Mouse (Mus musculus) limb, embryonic 13.5 days (tissue): ENCODE results near the gene Tor4a. TPM values are rescaled to one million over a fixed set of nuclear protein-coding genes. Genes with fewer than 3 reads are reported as not detected.

Experiments used
- ATAC-seq: fragments of 200-750 bp; cut with Nextera tagmentation; 2 replicates; pipeline ENCODE4 v1.8.0; 2017; ENCODE audit warnings: low read depth, moderate number of reproducible peaks, moderate TSS enrichment; ENCODE audit not compliant: low FRiP score
- H3K27ac ChIP-seq: fragments of 300-500 bp; sonication (generic); 2 replicates; pipeline ENCODE4 v1.5.1; 2015; ENCODE audit warnings: inconsistent platforms, mild to moderate bottlenecking, moderate library complexity
- H3K27me3 ChIP-seq: fragments of 300-500 bp; sonication (generic); 2 replicates; pipeline ENCODE4 v1.6.1; 2015; ENCODE audit warnings: mild to moderate bottlenecking, inconsistent platforms
- H3K36me3 ChIP-seq: fragments of 300-500 bp; sonication (generic); 2 replicates; pipeline ENCODE4 v1.6.1; 2015; ENCODE audit warnings: inconsistent platforms, mild to moderate bottlenecking, moderate library complexity
- H3K4me1 ChIP-seq: fragments of 300-500 bp; sonication (generic); 2 replicates; pipeline ENCODE4 v1.6.1; 2015; ENCODE audit warnings: inconsistent platforms
- H3K4me2 ChIP-seq: fragments of 300-500 bp; sonication (generic); replicated peaks from 2 replicates; pipeline ENCODE4 v1.6.1; 2015; ENCODE audit warnings: inconsistent platforms, mild to moderate bottlenecking, moderate library complexity
- H3K4me3 ChIP-seq: fragments of 300-500 bp; sonication (generic); 2 replicates; pipeline ENCODE4 v1.5.1; 2015; ENCODE audit warnings: moderate library complexity, mild to moderate bottlenecking, inconsistent platforms
- H3K9ac ChIP-seq: fragments of 300-500 bp; sonication (generic); 2 replicates; pipeline ENCODE4 v1.6.1; 2015; ENCODE audit warnings: mild to moderate bottlenecking, inconsistent platforms
- H3K9me3 ChIP-seq: fragments of 300-500 bp; sonication (generic); 2 replicates; pipeline ENCODE4 v1.6.1; 2016; ENCODE audit warnings: inconsistent platforms
- WGBS: fragments of 180-500 bp; shearing (Covaris S2); methylation state at CpG from one replicate; pipeline ENCODE4 v1.1.7; 2015; 5-methylcytosine and 5-hydroxymethylcytosine counted together
- polyA plus RNA-seq: library from polyadenylated mRNA; unstranded; fragments of >200 nt; fragmentation: Nextera tagmentation; extraction: Ambion mirVana; gene quantifications from 2 replicates; pipeline ENCODE4 v1.2.1, GENCODE M21; 2015

Gene Tor4a
- polyA plus RNA-seq, 1 experiment from 2014 or later, result 4.8 TPM

DNA sequence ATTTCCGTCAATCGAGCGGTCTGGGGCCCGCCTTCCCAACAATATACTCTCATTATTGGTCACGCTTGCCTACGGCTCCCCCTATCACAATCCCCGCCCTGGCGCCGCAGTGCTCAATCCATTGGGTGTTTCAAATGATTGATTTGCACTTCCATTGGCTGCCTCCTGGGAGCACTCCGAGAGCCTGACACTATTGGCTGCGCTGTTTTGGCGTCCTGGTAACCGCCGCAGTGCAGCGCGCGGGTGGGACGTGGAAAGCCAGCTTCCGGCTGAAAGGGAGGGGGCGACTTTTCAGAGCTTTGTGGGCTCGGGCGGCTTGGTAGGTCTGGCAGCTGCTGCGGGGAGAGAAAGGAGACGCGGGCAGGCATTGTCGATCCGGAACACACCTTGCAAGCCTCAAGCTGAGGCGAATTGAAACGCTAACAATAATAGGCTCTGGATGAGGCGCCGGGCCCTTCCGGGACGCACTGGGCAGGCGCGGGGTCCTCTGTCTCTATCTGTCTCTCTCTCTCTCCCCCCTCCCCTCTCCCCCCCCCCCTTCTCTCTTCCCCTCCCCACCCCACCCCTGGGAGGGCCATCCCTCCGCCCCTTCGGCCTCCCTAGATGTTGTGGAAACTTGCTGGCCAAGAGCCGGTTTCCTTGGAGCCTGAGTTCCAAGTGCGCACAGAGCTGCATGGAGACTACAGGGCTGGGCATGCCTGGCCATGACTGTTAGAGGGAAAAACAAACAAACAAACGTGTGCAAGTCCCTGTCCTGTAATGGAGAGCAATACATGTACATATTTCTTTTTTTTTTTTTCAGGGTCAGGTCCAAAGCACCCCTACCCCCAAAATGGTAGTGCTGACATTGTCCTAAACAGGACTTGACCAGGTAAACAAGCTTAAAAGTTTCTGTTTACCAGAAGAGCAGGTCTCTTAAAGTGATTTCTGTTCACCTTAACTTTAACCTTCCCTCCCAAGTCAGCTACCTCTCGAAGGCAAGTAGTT is 28.4 kb upstream of the Tor4a start:
- peak overlapping the region; percentile 97 for H3K27ac ChIP-seq
- peak overlapping the region; percentile 64 for H3K4me2 ChIP-seq
- peaks cover 13% of the 10 kb centered on the region for H3K36me3 ChIP-seq
- peak; percentile 98 for ATAC-seq
- H3K27me3 ChIP-seq, result no peaks in the 10 kb centered on the region
- H3K9ac ChIP-seq, result peak overlapping the region; percentile 68
- 3% methylated on average over 41 of the region's 41 CpGs for WGBS
- H3K4me3 ChIP-seq, result peak overlapping the region; percentile 91
- no peaks in the 10 kb centered on the region for H3K9me3 ChIP-seq
- peaks cover 18% of the 10 kb centered on the region for H3K4me1 ChIP-seq

DNA sequence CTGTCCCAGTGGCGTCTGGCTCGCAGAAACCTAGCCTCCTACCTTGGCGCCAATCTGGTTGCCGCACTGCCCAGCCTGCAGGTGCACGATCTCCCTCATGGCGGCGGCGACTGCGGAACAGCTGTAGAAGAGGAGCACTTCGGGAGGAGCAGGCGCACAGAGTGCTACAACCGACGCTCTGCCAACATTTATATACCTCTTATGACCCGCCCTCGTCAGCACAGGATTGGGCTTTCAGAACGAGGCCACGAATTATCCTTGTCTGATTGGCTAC is 27.7 kb upstream of the Tor4a start, which contains the start of gene Tubb4b:
TSS of gene Tubb4b (minus strand) at position 211 of the 274 bp plus-strand sequence.
- ATAC-seq, result no peak
- WGBS, result 0% methylated on average over 17 of the region's 17 CpGs
- Histone ChIP-seq H3K36me3 (peaks cover 13% of the 10 kb centered on the region), H3K4me2 (peak within 1 kb of the TSS; percentile 96), H3K27ac (peak within 1 kb of the TSS; percentile 97), H3K9ac (peak within 1 kb of the TSS; percentile 89), H3K9me3 (no peaks in the 10 kb centered on the region), H3K27me3 (no peaks in the 10 kb centered on the region), H3K4me3 (peak within 1 kb of the TSS; percentile 91), H3K4me1 (peaks cover 18% of the 10 kb centered on the region)

DNA sequence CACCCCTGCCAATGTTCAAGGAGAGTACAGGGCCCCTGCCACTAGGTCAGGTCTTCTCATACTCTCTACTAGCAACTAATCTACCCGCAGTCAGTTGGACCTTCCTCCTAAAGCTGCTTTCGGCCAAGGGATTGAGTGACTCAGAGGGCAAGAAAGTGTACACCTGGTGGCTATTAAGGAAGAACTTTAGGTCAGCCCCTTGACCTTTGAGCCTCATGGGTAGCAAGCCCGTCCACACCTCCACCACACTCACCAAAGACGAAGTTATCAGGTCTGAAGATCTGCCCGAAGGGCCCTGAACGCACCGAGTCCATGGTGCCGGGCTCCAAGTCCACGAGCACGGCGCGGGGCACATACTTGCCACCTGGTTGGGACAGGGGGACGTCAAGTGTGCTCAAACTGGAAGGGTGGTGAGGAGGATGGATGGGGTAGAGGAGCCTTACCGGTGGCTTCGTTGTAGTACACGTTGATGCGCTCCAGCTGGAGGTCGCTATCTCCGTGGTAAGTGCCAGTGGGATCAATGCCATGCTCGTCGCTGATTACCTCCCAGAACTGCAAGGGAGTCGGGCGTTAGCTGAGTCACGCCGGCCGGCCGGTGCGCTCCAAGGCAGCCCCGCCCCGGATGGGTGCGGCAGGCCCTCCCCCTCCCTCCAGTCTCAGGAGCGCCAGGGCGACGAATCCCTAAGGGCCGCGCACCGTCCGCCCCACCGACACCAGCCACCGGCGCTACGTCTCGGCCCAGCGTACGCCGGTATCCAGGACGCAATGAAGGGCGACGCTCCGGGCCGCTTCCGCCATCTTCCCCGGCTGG is 27.2 kb upstream of the Tor4a start:
- ATAC-seq, result peak; percentile 6
- Histone ChIP-seq H3K9ac (peak overlapping the region; percentile 89), H3K36me3 (peaks cover 13% of the 10 kb centered on the region), H3K4me3 (peak overlapping the region; percentile 91), H3K4me1 (peaks cover 16% of the 10 kb centered on the region), H3K9me3 (no peaks in the 10 kb centered on the region), H3K27ac (peak overlapping the region; percentile 90), H3K4me2 (peak overlapping the region; percentile 96), H3K27me3 (peaks cover under 1% of the 10 kb centered on the region; the same call in 1 of the 2 replicates)
- 2% methylated on average over 49 of the region's 53 CpGs for WGBS

DNA sequence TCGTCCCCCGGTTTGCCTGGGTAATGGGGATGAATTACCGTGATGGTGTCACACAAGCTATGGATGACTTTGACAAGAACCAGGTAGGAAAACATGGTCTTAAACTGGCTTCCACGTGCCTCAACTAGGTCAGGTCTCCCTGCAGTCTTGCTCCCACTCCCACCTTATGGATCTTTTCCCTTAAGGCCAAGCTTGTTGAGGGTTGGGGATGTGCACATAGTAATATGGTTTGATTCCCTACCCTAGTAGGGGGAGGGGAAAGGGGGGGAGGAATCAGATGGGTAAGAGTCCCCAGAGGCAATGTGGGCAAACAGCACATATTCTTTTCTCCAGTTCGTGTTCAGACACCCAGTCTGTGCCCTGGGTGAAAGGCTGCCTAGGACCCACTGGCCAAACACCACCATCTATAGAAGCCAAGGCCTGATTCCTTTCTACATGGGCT is 24.7 kb upstream of the Tor4a start:
- Histone ChIP-seq H3K4me3 (no peak overlapping the region), H3K36me3 (peaks cover 13% of the 10 kb centered on the region), H3K27me3 (peaks cover 3% of the 10 kb centered on the region; the same call in 1 of the 2 replicates), H3K4me1 (peaks cover 14% of the 10 kb centered on the region), H3K9ac (no peak overlapping the region), H3K27ac (no peak overlapping the region), H3K4me2 (no peak overlapping the region), H3K9me3 (no peaks in the 10 kb centered on the region)
- 70% methylated on average over 5 of the region's 5 CpGs for WGBS
- ATAC-seq, result no peak

DNA sequence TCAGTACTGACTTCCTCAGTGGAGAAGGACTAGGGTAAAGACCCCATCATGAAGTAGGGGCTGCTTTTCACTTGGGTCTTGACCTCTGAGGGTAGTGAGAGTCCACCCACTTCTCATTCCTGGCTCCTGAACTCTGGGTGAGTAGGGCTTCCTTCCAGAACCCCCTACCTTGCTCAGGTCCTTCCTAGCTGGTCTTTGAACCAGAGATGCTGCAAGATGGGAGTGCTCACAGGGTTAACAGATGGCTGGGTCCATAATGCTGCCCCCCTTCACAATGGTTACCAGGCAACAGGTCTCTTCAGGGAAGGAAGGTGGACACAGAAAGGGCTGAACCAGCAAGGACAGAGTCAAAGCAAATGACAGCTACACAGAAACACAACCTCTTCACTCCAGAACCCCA is 21.8 kb upstream of the Tor4a start, which contains the start of gene Fam166a:
TSS of gene Fam166a (plus strand) at position 301 of the 400 bp plus-strand sequence.
- H3K4me1 ChIP-seq, result peaks cover 4% of the 10 kb centered on the region
- no peak for ATAC-seq
- H3K9me3 ChIP-seq, result no peaks in the 10 kb centered on the region
- H3K27me3 ChIP-seq, result peaks cover 3% of the 10 kb centered on the region; the same call in 1 of the 2 replicates
- no peak within 1 kb of the TSS for H3K4me2 ChIP-seq
- H3K27ac ChIP-seq, result no peak within 1 kb of the TSS
- no peak within 1 kb of the TSS for H3K9ac ChIP-seq
- H3K36me3 ChIP-seq, result peaks cover 13% of the 10 kb centered on the region
- no peak within 1 kb of the TSS for H3K4me3 ChIP-seq

DNA sequence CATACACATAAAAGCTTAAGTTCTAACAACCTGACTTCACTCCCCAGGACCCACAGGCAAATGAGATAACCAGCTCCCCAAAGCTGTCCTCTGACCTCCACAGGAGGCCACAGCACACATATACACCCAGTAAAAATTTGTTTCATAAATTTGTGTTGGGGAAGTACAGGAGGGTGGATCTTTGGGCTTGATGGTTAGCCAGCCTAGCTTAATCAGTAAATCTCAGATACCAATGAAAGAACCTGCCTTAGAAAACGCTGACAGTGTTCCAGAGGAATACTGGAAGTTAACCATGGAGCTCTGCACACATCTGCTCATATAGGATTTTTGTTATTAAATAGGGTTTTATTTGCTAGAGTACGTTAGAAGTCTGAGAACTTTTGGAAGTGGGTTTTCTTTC is 21.0 kb upstream of the Tor4a start:
- peaks cover 10% of the 10 kb centered on the region for H3K36me3 ChIP-seq
- no peak overlapping the region for H3K4me3 ChIP-seq
- peaks cover 5% of the 10 kb centered on the region; the same call in 1 of the 2 replicates for H3K27me3 ChIP-seq
- H3K9ac ChIP-seq, result no peak overlapping the region
- H3K4me2 ChIP-seq, result no peak overlapping the region
- WGBS, result 59% methylated on average over 2 of the region's 2 CpGs
- ATAC-seq, result no peak
- H3K9me3 ChIP-seq, result no peaks in the 10 kb centered on the region
- no peaks in the 10 kb centered on the region for H3K4me1 ChIP-seq
- no peak overlapping the region for H3K27ac ChIP-seq

DNA sequence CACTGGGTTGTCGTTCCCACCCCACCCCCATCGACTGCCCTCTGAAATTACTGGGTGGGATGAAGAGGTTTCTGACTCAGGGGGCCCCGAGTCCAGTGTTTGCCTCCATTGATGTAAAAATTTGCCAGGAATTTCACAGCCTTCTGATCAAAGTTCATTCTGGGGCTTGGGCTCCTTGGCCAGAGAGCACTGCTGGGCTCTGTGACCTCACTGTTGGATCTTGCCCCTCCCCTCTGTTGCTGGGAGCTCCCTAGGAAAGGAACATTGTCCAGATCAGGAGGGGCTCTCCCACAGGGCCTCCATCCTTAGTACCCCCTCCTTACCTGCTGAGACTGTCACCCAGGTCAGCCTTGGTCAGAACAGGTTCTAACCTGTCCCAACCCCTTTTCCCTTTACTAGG is 17.8 kb upstream of the Tor4a start, which contains the start of gene Stpg3:
TSS of gene Stpg3 (minus strand) at position 194 of the 400 bp plus-strand sequence.
- Histone ChIP-seq H3K4me2 (no peak within 1 kb of the TSS), H3K27me3 (peaks cover 6% of the 10 kb centered on the region; the same call in 1 of the 2 replicates), H3K9me3 (no peaks in the 10 kb centered on the region), H3K4me3 (no peak within 1 kb of the TSS), H3K4me1 (peaks cover 15% of the 10 kb centered on the region), H3K27ac (no peak within 1 kb of the TSS), H3K9ac (no peak within 1 kb of the TSS), H3K36me3 (peaks cover 4% of the 10 kb centered on the region; the same call in 1 of the 2 replicates)
- WGBS, result 74% methylated on average over 3 of the region's 3 CpGs
- ATAC-seq, result no peak

DNA sequence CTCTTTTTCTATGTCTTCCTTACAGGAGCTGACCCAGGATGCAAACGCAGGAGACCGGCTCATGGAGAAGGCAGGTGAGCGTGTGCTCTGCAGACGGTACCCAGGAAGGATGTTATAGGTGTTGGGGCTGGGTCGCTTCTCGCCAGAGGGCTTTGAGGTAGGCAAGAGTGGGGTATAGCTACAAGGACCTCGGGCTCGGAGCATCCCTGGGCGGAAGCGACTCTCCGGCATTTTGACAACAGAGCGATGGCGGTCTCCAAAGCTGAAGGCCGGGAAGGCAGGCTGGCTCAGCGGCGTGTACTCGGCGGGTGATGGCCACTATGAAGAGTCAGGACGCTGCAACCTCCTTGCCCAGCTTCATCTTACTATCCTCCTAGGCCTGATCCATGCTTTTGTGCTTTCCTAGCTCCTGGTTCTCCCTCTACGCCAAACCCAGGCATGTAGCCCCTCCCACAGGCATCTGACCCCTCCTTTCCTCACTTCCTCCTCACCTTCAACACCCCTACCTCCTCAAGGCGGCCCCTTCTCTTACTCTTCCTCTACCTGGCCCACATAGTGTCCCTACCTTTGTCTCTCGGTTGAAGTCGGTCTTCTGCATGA is 16.7 kb upstream of the Tor4a start:
- 63% methylated on average over 23 of the region's 23 CpGs for WGBS
- no peak for ATAC-seq
- Histone ChIP-seq H3K36me3 (peaks cover 11% of the 10 kb centered on the region), H3K4me3 (no peak overlapping the region), H3K27me3 (peaks cover 3% of the 10 kb centered on the region; the same call in 1 of the 2 replicates), H3K9ac (no peak overlapping the region), H3K27ac (no peak overlapping the region), H3K9me3 (no peaks in the 10 kb centered on the region), H3K4me1 (peaks cover 15% of the 10 kb centered on the region), H3K4me2 (no peak overlapping the region)

DNA sequence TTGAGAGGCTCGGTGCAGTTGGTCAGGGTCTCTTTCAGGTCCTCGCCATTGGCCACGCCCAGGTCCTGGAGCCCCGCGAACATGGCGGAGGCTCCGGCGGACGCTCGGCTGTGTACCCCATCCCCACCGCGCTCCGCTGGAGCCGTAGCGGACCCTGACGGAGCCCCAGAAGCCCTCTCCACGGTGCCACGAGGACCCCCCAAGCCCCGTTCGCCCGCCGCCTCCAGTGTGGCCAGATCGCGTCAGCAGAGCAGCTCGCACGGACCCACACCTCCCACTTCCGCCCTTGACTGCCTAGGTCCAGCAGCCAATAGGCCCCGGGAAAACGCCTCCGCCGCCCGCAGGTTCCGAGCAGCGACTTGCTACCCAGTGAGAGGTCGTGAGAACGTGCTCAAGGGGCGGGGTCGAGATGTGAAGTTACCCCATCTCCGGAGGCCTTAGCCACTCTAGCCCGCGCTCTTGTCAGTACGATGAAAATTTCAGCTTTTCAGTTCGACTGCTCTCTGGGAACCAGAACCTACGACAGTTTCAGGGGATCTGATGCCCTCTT is 14.5 kb upstream of the Tor4a start, which contains the start of gene Nelfb:
TSS of gene Nelfb (minus strand) at position 369 of the 550 bp plus-strand sequence.
- Histone ChIP-seq H3K4me2 (peak within 1 kb of the TSS; percentile 94), H3K9ac (peak within 1 kb of the TSS; percentile 90), H3K36me3 (peaks cover 33% of the 10 kb centered on the region), H3K4me3 (peak within 1 kb of the TSS; percentile 71), H3K9me3 (no peaks in the 10 kb centered on the region), H3K4me1 (peaks cover 15% of the 10 kb centered on the region), H3K27me3 (peaks cover 3% of the 10 kb centered on the region; the same call in 1 of the 2 replicates), H3K27ac (peak within 1 kb of the TSS; percentile 90)
- ATAC-seq, result peak; percentile 94
- under 1% methylated on average over 44 of the region's 44 CpGs for WGBS

DNA sequence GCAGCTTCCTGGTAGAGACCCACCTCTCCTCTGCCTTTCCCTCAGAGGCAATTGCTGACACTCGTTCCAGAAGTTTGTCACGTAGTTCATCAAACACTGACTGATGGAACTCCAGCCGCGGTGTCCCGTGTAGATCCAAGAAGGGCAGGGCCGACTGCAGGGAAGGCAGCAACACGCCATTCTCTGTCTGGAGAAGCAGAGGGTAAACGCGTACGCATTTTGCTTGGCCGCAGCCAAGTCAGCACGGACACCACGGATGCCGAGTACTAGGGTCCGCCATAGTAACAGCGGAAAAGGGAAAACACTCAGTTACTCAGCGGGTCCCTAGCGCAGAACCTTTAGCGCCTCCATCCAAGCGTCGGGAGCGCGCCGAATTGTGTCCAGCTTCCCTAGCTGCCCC is 14.0 kb upstream of the Tor4a start:
- peak overlapping the region; percentile 71 for H3K4me3 ChIP-seq
- H3K36me3 ChIP-seq, result peaks cover 38% of the 10 kb centered on the region
- WGBS, result under 1% methylated on average over 24 of the region's 24 CpGs
- peak; percentile 6; the same call in 1 of the 2 replicates for ATAC-seq
- H3K9me3 ChIP-seq, result no peaks in the 10 kb centered on the region
- peaks cover 15% of the 10 kb centered on the region for H3K4me1 ChIP-seq
- peaks cover 3% of the 10 kb centered on the region; the same call in 1 of the 2 replicates for H3K27me3 ChIP-seq
- peak overlapping the region; percentile 94 for H3K4me2 ChIP-seq
- H3K27ac ChIP-seq, result peak overlapping the region; percentile 90
- H3K9ac ChIP-seq, result peak overlapping the region; percentile 90

DNA sequence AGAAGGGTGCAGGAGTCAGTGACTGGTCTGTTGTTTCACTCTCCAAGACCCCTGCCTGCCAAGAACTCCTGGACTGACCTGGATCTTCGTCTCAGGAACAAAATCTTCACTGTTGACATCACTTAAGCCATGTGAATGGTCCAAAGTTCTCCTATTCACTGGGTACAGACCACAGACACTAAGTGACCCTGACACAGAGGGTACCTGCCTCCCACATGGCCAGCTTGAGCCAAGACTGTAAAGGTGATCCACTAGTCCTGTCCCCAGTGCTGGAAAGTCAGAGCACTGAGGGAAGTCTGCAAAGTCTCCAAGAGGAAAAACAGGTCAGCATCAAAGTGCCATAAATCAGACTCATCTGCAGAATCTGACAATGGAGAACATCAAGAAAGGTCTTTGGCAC is 10.9 kb upstream of the Tor4a start:
- Histone ChIP-seq H3K27ac (no peak overlapping the region), H3K4me1 (peaks cover 15% of the 10 kb centered on the region), H3K9me3 (no peaks in the 10 kb centered on the region), H3K27me3 (0 out of 2 replicates have a peak, but pooled peaks cover under 1% of the 10 kb centered on the region), H3K4me2 (no peak overlapping the region), H3K9ac (no peak overlapping the region), H3K4me3 (no peak overlapping the region), H3K36me3 (peaks cover 69% of the 10 kb centered on the region)
- WGBS, result 87% methylated on average over 1 of the region's 1 CpGs
- ATAC-seq, result no peak
